Mouse (Mus musculus) CH12.LX (cell line): ENCODE measurements at regions not wholly inside any gene's neighbourhood (a gene's known extent, or its start where the extent isn't known, plus 50 kb on each side); places are given as distances from the start of the nearest gene placed in this dataset.

Source experiments
- BHLHE40 ChIP-seq: IDR thresholded peaks from 2 replicates; pipeline ENCODE4 v1.6.1; 2011; ENCODE audit warnings: mild to moderate bottlenecking, low read depth, low read length, improper control_type of control experiment
- CTCF ChIP-seq, 2 experiments: IDR thresholded peaks in 1 of 2; conservative IDR thresholded peaks in 1 of 2; 2 replicates each; pipeline ENCODE4 v1.5.1; 2011 to 2012; ENCODE audit warnings: low read depth in 2 of 2, low read length in 2 of 2, improper control_type of control experiment in 1 of 2, inconsistent platforms in 1 of 2, mild to moderate bottlenecking in 1 of 2, moderate library complexity in 1 of 2
- NELFE ChIP-seq: IDR thresholded peaks from 2 replicates; pipeline ENCODE4 v1.6.1; 2011; ENCODE audit warnings: low read depth, low read length, improper control_type of control experiment
- POLR2A ChIP-seq: IDR thresholded peaks from 2 replicates; pipeline ENCODE4 v1.6.1; 2011; ENCODE audit warnings: low read depth, mild to moderate bottlenecking, improper control_type of control experiment, low read length
- POLR2AphosphoS2 ChIP-seq: IDR thresholded peaks from 2 replicates; pipeline ENCODE4 v1.6.1; 2011; ENCODE audit warnings: low read depth, low read length, improper control_type of control experiment
- SIN3A ChIP-seq: IDR thresholded peaks from 2 replicates; pipeline ENCODE4 v1.6.1; 2012; ENCODE audit warnings: low read length, improper control_type of control experiment, inconsistent platforms

DNA sequence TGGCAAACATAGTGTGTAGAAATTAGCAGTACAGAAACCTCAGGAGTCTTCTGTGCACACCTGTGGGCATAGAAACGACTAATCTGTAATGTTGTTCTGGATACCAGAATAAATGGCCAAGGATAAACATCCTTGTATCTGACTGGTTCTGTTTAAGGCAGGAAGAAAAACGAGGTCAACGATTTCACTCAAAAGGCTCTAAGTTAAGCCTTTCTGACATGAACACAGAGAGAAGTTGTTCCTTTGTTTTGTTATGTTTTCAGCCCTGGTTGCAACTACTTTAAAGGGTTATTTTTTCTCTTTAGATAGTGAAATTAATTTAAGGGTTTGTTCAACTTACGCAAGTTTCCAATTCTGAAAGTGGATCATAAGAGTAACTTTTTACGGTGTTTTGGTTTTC, 299.6 kb upstream of the Kif18a start:
- TF ChIP-seq NELFE (no peak), SIN3A (no peak), POLR2A (no peak), CTCF (conservative IDR thresholded peaks at IDR 0.05 in 1 of 2, IDR thresholded peaks at IDR 0.05 in 1 of 2; ENCODE audit: low read depth in 2 of 2, low read length in 2 of 2) (no peak), BHLHE40 (no peak), POLR2AphosphoS2 (no peak)
